Mouse (Mus musculus): ENCODE results near the gene Lemd2. TPM values are rescaled to one million over a fixed set of nuclear protein-coding genes. Genes with fewer than 3 reads are reported as not detected.

Gene Lemd2
- total RNA-seq, 2 experiments from 2014 or later, result 69.1 to 73.3 TPM

- DNase-seq (ENCODE audit: low spot score in 2 of 2), result no peak
Observed at GRCm38 (mm10) chr17:27189640-27190216, 14.5 kb downstream of the Lemd2 start.

GRCm38 (mm10) chr17:27188883-27189282 is 15.4 kb downstream of the Lemd2 start:
- DNase-seq (ENCODE audit: low spot score in 2 of 2), result no peak

- DNase-seq (ENCODE audit: low spot score in 2 of 2), result no peak
Observed at GRCm38 (mm10) chr17:27187059-27187458, 17.2 kb downstream of the Lemd2 start.

- no peak for DNase-seq (ENCODE audit: low spot score in 2 of 2)
Observed at GRCm38 (mm10) chr17:27186068-27186467, 18.2 kb downstream of the Lemd2 start.

GRCm38 (mm10) chr17:27183667-27184292 is 20.5 kb downstream of the Lemd2 start:
- DNase-seq (ENCODE audit: low spot score in 2 of 2), result no peak

GRCm38 (mm10) chr17:27182401-27182800 is 21.9 kb downstream of the Lemd2 start:
- DNase-seq (ENCODE audit: low spot score in 2 of 2), result no peak

- no peak for DNase-seq (ENCODE audit: low spot score in 2 of 2)
Observed at GRCm38 (mm10) chr17:27181666-27182065, 22.6 kb downstream of the Lemd2 start.

GRCm38 (mm10) chr17:27179681-27180280 is 24.5 kb downstream of the Lemd2 start:
- DNase-seq (ENCODE audit: low spot score in 2 of 2), result no peak

GRCm38 (mm10) chr17:27178427-27179177 is 25.7 kb downstream of the Lemd2 start:
- DNase-seq (ENCODE audit: low spot score in 2 of 2), result no peak

GRCm38 (mm10) chr17:27178019-27178418 is 26.2 kb downstream of the Lemd2 start:
- DNase-seq (ENCODE audit: low spot score in 2 of 2), result no peak

GRCm38 (mm10) chr17:27176754-27177153 is 27.5 kb downstream of the Lemd2 start:
- no peak for DNase-seq (ENCODE audit: low spot score in 2 of 2)

GRCm38 (mm10) chr17:27176287-27176686 is 28.0 kb downstream of the Lemd2 start:
- no peak for DNase-seq (ENCODE audit: low spot score in 2 of 2)

GRCm38 (mm10) chr17:27175196-27175874 is 28.9 kb downstream of the Lemd2 start:
- DNase-seq (ENCODE audit: low spot score in 2 of 2), result no peak

- DNase-seq (ENCODE audit: low spot score in 2 of 2), result no peak
Observed at GRCm38 (mm10) chr17:27173715-27174114, 30.6 kb downstream of the Lemd2 start.

- DNase-seq (ENCODE audit: low spot score in 2 of 2), result no peak
Observed at GRCm38 (mm10) chr17:27172459-27172858, 31.8 kb downstream of the Lemd2 start.

GRCm38 (mm10) chr17:27171121-27171520 is 33.1 kb downstream of the Lemd2 start:
- DNase-seq (ENCODE audit: low spot score in 2 of 2), result no peak

- DNase-seq (ENCODE audit: low spot score in 2 of 2), result no peak
Observed at GRCm38 (mm10) chr17:27169952-27170695, 34.1 kb downstream of the Lemd2 start.

GRCm38 (mm10) chr17:27168569-27168968 is 35.7 kb downstream of the Lemd2 start:
- no peak for DNase-seq (ENCODE audit: low spot score in 2 of 2)

- DNase-seq (ENCODE audit: low spot score in 2 of 2), result no peak
Observed at GRCm38 (mm10) chr17:27167545-27167944, 36.7 kb downstream of the Lemd2 start, which contains the start of gene Ip6k3. Ip6k3 (minus strand) TSS chr17:27167795.

GRCm38 (mm10) chr17:27166901-27167300 is 37.4 kb downstream of the Lemd2 start:
- DNase-seq (ENCODE audit: low spot score in 2 of 2), result no peak

Data from adrenal gland, postnatal 4 days (tissue).